Mouse (Mus musculus): Measurements from ENCODE around the gene Morn5.

DNA sequence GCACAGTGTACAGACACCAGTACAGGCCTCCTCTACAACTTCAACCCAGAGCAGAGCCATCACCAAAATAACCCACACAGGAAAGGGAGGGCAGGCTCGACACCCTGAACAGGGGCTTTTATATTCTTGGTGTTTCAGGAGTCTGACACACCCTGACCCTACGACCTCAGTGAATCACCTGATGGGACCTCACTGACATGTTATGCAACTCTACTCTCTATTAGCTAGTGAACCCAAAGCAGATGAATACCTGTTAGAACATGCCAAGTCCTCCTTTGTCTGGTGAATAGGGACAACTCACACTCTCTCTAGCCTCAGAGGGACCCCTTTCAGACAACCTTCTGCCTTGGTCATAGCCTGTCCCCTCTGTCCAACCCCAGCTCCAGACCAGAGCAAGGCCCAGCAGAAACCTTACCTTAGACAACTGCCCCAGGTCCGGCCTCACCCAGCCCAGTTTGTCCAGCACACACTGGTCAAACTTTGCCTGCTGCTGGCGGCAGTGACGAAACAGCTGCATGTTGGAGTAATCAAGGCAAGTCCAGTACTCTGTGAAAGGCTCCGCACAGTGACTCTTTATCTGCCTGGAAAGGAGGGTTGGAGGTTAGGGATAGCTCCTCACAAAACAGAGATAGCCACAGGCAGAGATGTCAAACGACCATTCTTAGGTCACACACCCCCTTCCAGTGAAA lies 9.8 kb upstream of the Morn5 start:
- TF ChIP-seq ZNF384 (IDR thresholded peaks at IDR 0.05; ENCODE audit: low read depth, low read length), result no peak
- no peak for TF ChIP-seq MEF2A (IDR thresholded peaks at IDR 0.05; ENCODE audit: extremely low read depth, insufficient replicate concordance, low read depth, low read length, poor library complexity, severe bottlenecking)
- TF ChIP-seq TAL1 (IDR thresholded peaks at IDR 0.05; ENCODE audit: low read length), result no peak
- TF ChIP-seq BHLHE40 (IDR thresholded peaks at IDR 0.05; ENCODE audit: borderline replicate concordance, low read depth, low read length), result no peak
- TF ChIP-seq CTCF (IDR thresholded peaks at IDR 0.05 in 2 of 3, conservative IDR thresholded peaks at IDR 0.05 in 1 of 3; ENCODE audit: control insufficient read depth in 1 of 3, insufficient read depth in 1 of 3, low read depth in 2 of 3, low read length in 3 of 3, poor library complexity in 1 of 3, severe bottlenecking in 1 of 3), result no peak
- no peak for TF ChIP-seq E2F4 (IDR thresholded peaks at IDR 0.05; ENCODE audit: borderline replicate concordance, low read depth, low read length)
- no peak for TF ChIP-seq ETS1 (IDR thresholded peaks at IDR 0.05; ENCODE audit: low read depth, low read length)
- TF ChIP-seq EP300 (IDR thresholded peaks at IDR 0.05; ENCODE audit: low read depth in 1 of 2, low read length in 2 of 2), result no peak
- TF ChIP-seq CHD1 (IDR thresholded peaks at IDR 0.05; ENCODE audit: low read depth, low read length), result no peak
- no peak for TF ChIP-seq USF1 (IDR thresholded peaks at IDR 0.05; ENCODE audit: low read depth, low read length)
- no peak for TF ChIP-seq TCF12 (IDR thresholded peaks at IDR 0.05; ENCODE audit: low read depth, low read length)
- TF ChIP-seq CHD2 (IDR thresholded peaks at IDR 0.05; ENCODE audit: low read length), result no peak
- no peak for TF ChIP-seq POLR2A (IDR thresholded peaks at IDR 0.05; ENCODE audit: control insufficient read depth in 1 of 2, insufficient read depth in 1 of 2, low read depth in 1 of 2, low read length in 2 of 2, poor library complexity in 1 of 2)
- no peak for TF ChIP-seq MXI1 (IDR thresholded peaks at IDR 0.05; ENCODE audit: low read depth, low read length)
